Mouse (Mus musculus) embryo, embryonic 10 days (tissue): ENCODE data around the gene Slc10a4.

ENCODE experiments used
- DNase-seq: peaks from one replicate; pipeline ENCODE4 v3.0.0-alpha.2; 2015; ENCODE audit warnings: low spot score

The Slc10a4 gene

GRCm38 (mm10) chr5:73014745-73015144 lies 8.1 kb downstream of the Slc10a4 start:
- DNase-seq: no peak

GRCm38 (mm10) chr5:73023801-73024200 lies 17.1 kb downstream of the Slc10a4 start:
- DNase-seq: no peak

DNA sequence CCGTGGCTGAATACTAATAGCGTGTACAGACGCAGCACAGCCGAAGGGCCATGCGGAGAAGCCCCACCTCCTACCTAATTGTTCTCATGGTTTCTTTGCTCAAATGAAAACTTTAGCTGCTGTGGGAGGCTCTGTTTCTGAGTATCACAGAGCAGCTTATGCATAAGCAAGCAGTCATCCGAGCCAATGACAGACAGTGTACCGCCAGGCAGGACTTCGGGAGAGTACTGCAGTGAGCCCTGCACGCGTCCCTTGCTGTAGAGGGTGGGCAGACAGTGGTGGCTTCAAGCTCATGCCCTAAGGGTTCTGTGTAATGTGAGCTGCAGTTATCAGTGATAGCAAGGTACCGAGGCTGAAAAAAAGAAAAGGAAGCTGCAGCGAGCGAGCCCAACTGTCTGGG lies 22.0 kb downstream of the Slc10a4 start:
- DNase-seq: peak; percentile 14

GRCm38 (mm10) chr5:73032481-73032880 lies 25.8 kb downstream of the Slc10a4 start:
- no peak for DNase-seq

DNA sequence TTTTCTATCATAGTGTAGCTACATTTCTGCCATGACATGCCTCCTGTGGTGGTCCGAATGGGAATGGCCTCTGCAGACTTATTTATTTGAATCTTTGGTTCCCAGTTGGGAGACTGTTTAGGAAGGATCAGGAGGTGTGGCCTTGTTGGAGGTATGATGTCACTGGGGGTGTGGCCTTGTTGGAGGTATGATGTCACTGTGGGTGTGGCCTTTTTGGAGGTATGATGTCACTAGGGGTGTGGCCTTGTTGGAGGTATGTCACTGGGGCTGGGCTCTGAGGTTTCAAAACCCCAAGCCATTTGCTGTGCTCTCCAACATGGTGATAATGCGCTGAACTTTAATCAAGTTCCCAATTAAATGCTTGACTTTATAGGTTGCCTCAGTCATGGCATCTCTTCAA lies 37.4 kb downstream of the Slc10a4 start:
- no peak for DNase-seq

DNA sequence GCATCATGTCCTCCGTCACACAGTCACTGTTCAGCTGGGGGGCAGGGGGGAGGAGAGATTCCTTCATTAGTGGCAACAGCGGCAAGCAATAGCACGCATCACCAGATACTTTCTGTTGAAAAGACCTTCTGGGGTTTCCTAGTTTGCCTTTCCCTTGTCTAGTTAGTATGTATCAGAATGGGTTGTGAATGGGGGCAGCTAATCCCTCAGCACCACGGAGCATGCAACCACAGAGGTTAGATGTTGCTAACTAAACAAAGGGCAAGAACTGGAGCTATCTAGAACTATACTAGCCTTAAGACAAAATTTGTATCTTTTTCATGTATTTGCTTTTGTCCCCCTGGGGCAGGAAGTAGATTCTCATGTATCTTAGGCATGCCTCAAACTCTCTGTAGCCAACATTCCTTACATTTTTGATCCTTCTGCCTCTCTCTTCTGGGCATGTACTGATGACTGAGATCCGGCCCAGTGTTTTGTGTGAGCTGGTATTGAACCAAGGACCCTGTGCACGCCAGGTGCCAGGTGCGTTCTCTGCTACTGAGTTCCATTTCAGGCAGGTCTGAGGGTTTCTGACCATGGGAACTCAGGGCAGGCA lies 41.1 kb downstream of the Slc10a4 start:
- no peak for DNase-seq

GRCm38 (mm10) chr5:73053933-73054332 lies 47.2 kb downstream of the Slc10a4 start:
- no peak for DNase-seq

GRCm38 (mm10) chr5:73056457-73056856 lies 49.8 kb downstream of the Slc10a4 start:
- DNase-seq: no peak

GRCm38 (mm10) chr5:73056937-73057336 lies 50.3 kb downstream of the Slc10a4 start:
- no peak for DNase-seq

GRCm38 (mm10) chr5:73061506-73062155 lies 54.9 kb downstream of the Slc10a4 start:
- DNase-seq: no peak
